Mouse (Mus musculus) spleen, adult 2 months (tissue): ENCODE data around the gene Mtx3.

Source experiments
- CTCF ChIP-seq: fragments of 200-500 bp; IDR thresholded peaks from 2 replicates; pipeline ENCODE4 v1.5.1; 2011; ENCODE audit warnings: mild to moderate bottlenecking, inconsistent platforms; ENCODE audit not compliant: insufficient read depth, insufficient read length, insufficient replicate concordance; ENCODE audit errors: extremely low read depth
- POLR2A ChIP-seq: fragments of 200-500 bp; IDR thresholded peaks from 2 replicates; pipeline ENCODE4 v1.6.1; 2011; ENCODE audit warnings: low read depth, low read length, inconsistent platforms

GRCm38 (mm10) chr13:92905944-92906343, 61.4 kb downstream of the Mtx3 start:
- no peak for TF ChIP-seq CTCF
- TF ChIP-seq POLR2A = no peak
